Mouse (Mus musculus): ENCODE data around the gene Drc7. TPM values are rescaled to one million over a fixed set of nuclear protein-coding genes. Genes with fewer than 3 reads are reported as not detected.
"Not testable (repeated sequence)": the region's sequence is repeated elsewhere in the genome, so short reads cannot be mapped to it uniquely, and the experiment has no call there.

The Drc7 gene
- polyA plus RNA-seq (2015; fragmentation: Nextera tagmentation; extraction: Ambion mirVana) = 0.18 and 0.26 TPM in 2 replicates

DNA sequence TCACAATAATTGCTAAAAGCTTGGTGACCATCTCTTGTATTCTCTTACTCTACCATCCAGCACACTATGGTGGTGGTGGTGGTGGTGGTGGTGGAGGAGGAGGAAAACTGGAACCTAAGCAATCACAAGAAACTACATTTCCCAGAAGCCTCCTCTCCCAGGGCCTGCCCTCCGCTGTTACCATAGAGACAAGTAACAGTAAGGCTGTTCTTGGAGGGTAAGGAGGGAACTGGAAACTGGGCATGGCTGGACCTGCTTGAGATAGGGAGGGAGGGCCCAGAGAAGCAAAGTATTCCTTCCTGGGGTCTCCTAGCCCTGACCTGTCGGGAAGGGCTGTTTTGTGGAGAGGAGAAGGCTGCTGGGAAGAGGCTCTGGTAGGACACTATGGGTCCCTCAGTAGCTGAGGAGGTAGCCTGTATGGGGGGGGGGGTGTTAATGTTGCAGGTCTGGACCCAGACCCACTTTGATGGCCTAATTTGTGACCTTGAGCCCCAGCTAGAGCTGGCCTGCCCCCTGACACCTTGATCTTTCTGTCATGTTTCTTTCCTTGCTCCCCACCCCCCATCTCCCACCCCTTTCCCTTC, at the start of gene Drc7:
Gene Drc7 (plus strand): TSS at position 177 of the 584 bp plus-strand sequence.
- H3K4me2 ChIP-seq = no peak within 1 kb of the TSS
- ATAC-seq (ENCODE audit: low read depth) = peak; percentile 84
- no peak within 1 kb of the TSS for H3K27ac ChIP-seq (replicated peaks)
- H3K9me3 ChIP-seq = no peaks in the 10 kb centered on the region
- H3K27me3 ChIP-seq = no peaks in the 10 kb centered on the region
- H3K36me3 ChIP-seq = no peaks in the 10 kb centered on the region
- H3K4me3 ChIP-seq = no peak within 1 kb of the TSS
- no peak within 1 kb of the TSS for H3K9ac ChIP-seq
- H3K4me1 ChIP-seq (replicated peaks) = no peaks in the 10 kb centered on the region
- WGBS = 21% methylated on average over 2 of the region's 2 CpGs

DNA sequence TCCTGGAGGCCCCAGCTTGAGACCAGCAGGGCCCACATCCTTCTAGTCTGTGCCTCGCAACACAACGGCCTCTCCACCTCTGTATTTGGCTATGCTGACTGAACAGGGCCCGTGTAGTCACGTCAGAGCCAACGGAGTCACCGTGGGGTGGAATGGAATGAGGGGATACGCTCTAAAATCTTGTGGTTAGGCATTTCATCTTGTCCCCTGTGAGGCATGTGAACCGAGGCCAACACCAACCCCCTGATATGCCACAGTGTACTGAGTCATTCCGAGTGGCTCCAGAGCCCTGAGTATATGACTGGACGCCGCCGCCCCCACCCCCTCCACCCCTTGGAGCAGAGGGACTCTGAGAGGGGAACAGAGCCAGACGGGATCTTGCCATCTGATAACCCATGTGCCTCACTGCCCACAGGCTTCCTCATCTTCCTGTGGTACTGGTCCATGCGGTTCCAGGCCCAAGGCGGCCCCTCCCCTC, 42.4 kb upstream of the Drc7 start:
- Histone ChIP-seq H3K4me1 (replicated peaks) (0 out of 2 replicates have a peak, but pooled peaks cover 4% of the 10 kb centered on the region), H3K9me3 (no peaks in the 10 kb centered on the region), H3K4me2 (no peak overlapping the region), H3K4me3 (no peak overlapping the region), H3K27me3 (no peaks in the 10 kb centered on the region), H3K9ac (no peak overlapping the region), H3K36me3 (peaks cover 86% of the 10 kb centered on the region), H3K27ac (replicated peaks) (no peak overlapping the region)
- 88% methylated on average over 15 of the region's 15 CpGs for WGBS
- no peak for ATAC-seq (ENCODE audit: low read depth)

DNA sequence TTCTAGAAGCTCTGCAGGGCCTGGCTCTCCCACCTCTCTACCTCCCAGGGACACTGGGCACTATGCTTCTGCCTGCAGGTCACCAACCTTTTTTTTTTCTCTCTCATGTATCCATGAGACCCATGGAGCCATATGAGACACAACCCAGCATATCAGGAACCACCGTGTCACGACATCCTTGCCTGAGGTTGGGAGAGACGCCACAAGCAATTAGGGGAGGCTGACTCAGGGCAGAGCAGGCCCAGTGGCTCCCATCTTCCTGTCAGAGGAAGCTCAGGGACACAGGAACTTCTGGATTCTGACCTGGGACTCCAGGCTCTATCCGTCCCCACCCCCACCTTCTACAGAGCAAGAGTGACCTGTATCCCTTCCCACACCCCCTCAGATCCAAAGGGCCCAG, 39.0 kb upstream of the Drc7 start:
- no peak overlapping the region for H3K4me2 ChIP-seq
- H3K36me3 ChIP-seq = peaks cover 53% of the 10 kb centered on the region
- WGBS = 81% methylated on average over 4 of the region's 4 CpGs
- H3K27me3 ChIP-seq = no peaks in the 10 kb centered on the region
- H3K4me1 ChIP-seq (replicated peaks) = 0 out of 2 replicates have a peak, but pooled peaks cover 4% of the 10 kb centered on the region
- H3K9ac ChIP-seq = no peak overlapping the region
- no peak overlapping the region for H3K4me3 ChIP-seq
- H3K9me3 ChIP-seq = no peaks in the 10 kb centered on the region
- no peak overlapping the region for H3K27ac ChIP-seq (replicated peaks)
- ATAC-seq (ENCODE audit: low read depth) = no peak

DNA sequence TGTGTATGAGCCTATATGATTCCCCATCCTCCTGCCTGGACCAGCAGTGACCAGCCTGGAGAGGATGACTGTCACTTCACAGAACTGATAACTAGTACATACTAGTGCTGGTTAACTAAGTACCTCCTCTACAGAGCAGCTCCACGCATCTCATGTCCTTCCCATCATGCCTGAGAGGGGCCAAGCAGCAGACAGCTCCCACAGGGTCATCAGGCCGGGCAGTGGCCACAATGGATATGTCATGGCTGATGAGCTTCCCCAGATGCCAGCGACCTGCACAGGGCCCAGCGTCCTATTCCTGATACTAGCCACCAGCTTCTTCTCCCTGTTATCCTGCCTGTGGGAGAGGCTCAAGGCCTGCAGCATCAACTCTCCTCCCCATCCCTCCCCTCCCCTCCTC, 38.2 kb upstream of the Drc7 start:
- Histone ChIP-seq H3K27me3 (no peaks in the 10 kb centered on the region), H3K9ac (no peak overlapping the region; the same call in 1 of the 2 replicates), H3K4me1 (replicated peaks) (0 out of 2 replicates have a peak, but pooled peaks cover 4% of the 10 kb centered on the region), H3K4me3 (no peak overlapping the region), H3K36me3 (peaks cover 44% of the 10 kb centered on the region), H3K4me2 (no peak overlapping the region), H3K27ac (replicated peaks) (peak overlapping the region; percentile 57; the same call in 1 of the 2 replicates), H3K9me3 (no peaks in the 10 kb centered on the region)
- ATAC-seq (ENCODE audit: low read depth) = 0 out of 2 replicates have a peak, but pooled peaks have one; percentile 10
- 65% methylated on average over 4 of the region's 4 CpGs for WGBS

DNA sequence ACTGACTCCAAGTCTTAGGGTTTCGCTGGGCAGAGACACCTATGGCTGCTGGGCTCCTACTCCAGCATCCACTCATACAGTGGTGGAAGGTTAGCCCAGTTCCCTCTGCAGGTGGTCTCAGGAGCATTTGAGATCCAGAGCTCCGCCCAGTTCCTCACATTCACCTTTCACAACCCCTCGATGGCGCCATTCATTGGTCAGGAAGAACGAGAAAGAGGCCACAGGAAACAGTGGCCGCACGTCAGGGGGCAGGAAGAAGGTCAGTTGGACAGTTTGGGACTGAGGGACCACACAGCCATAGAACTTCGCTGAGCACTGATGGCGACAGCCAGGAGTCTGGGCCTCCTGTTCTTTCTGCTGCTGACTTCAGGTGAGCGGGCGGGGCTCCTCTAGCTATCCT, 37.5 kb upstream of the Drc7 start, which contains the start of gene Adgrg3:
Gene Adgrg3 (plus strand): TSS at position 242 of the 400 bp plus-strand sequence.
- no peak within 1 kb of the TSS for H3K4me3 ChIP-seq
- H3K4me1 ChIP-seq (replicated peaks) = 0 out of 2 replicates have a peak, but pooled peaks cover 4% of the 10 kb centered on the region
- H3K36me3 ChIP-seq = peaks cover 37% of the 10 kb centered on the region
- H3K27ac ChIP-seq (replicated peaks) = peak within 1 kb of the TSS; percentile 57; the same call in 1 of the 2 replicates
- H3K9ac ChIP-seq = no peak within 1 kb of the TSS; the same call in 1 of the 2 replicates
- no peaks in the 10 kb centered on the region for H3K27me3 ChIP-seq
- ATAC-seq (ENCODE audit: low read depth) = 0 out of 2 replicates have a peak, but pooled peaks have one; percentile 16
- H3K4me2 ChIP-seq = no peak within 1 kb of the TSS
- WGBS = 83% methylated on average over 11 of the region's 11 CpGs
- H3K9me3 ChIP-seq = no peaks in the 10 kb centered on the region

GRCm38 (mm10) chr8:95017969-95018635, 36.8 kb upstream of the Drc7 start:
- 0 out of 2 replicates have a peak, but pooled peaks cover 4% of the 10 kb centered on the region for H3K4me1 ChIP-seq (replicated peaks)
- ATAC-seq (ENCODE audit: low read depth) = peak; percentile 4; the same call in 1 of the 2 replicates
- H3K9me3 ChIP-seq = no peaks in the 10 kb centered on the region
- H3K4me2 ChIP-seq = no peak overlapping the region
- H3K27ac ChIP-seq (replicated peaks) = no peak overlapping the region
- WGBS = 78% methylated on average over 9 of the region's 9 CpGs
- no peaks in the 10 kb centered on the region for H3K27me3 ChIP-seq
- peaks cover 30% of the 10 kb centered on the region for H3K36me3 ChIP-seq
- no peak overlapping the region for H3K9ac ChIP-seq
- no peak overlapping the region for H3K4me3 ChIP-seq

- no peak overlapping the region; the same call in 1 of the 2 replicates for H3K9ac ChIP-seq
- no peak for ATAC-seq (ENCODE audit: low read depth)
- 80% methylated on average over 12 of the region's 12 CpGs for WGBS
These were observed 34.6 kb upstream of the Drc7 start for GRCm38 (mm10) chr8:95020293-95020777.

GRCm38 (mm10) chr8:95020821-95021220, 34.1 kb upstream of the Drc7 start:
- 0 out of 2 replicates have a peak, but pooled peaks cover 4% of the 10 kb centered on the region for H3K4me1 ChIP-seq (replicated peaks)
- H3K4me3 ChIP-seq = no peak overlapping the region
- H3K27me3 ChIP-seq = no peaks in the 10 kb centered on the region
- H3K9ac ChIP-seq = no peak overlapping the region
- H3K4me2 ChIP-seq = no peak overlapping the region
- no peaks in the 10 kb centered on the region for H3K9me3 ChIP-seq
- 0 out of 2 replicates have a peak, but pooled peaks cover 4% of the 10 kb centered on the region for H3K36me3 ChIP-seq
- WGBS = 82% methylated on average over 10 of the region's 10 CpGs
- H3K27ac ChIP-seq (replicated peaks) = no peak overlapping the region
- no peak for ATAC-seq (ENCODE audit: low read depth)

More at GRCm38 (mm10) chr8:95020293-95020777, 34.6 kb upstream of the Drc7 start:
- H3K36me3 ChIP-seq = peaks cover 8% of the 10 kb centered on the region; the same call in 1 of the 2 replicates
- no peaks in the 10 kb centered on the region for H3K9me3 ChIP-seq
- 0 out of 2 replicates have a peak, but pooled peaks cover 4% of the 10 kb centered on the region for H3K4me1 ChIP-seq (replicated peaks)
- no peak overlapping the region for H3K27ac ChIP-seq (replicated peaks)
- H3K4me2 ChIP-seq = no peak overlapping the region
- no peaks in the 10 kb centered on the region for H3K27me3 ChIP-seq
- H3K4me3 ChIP-seq = no peak overlapping the region

DNA sequence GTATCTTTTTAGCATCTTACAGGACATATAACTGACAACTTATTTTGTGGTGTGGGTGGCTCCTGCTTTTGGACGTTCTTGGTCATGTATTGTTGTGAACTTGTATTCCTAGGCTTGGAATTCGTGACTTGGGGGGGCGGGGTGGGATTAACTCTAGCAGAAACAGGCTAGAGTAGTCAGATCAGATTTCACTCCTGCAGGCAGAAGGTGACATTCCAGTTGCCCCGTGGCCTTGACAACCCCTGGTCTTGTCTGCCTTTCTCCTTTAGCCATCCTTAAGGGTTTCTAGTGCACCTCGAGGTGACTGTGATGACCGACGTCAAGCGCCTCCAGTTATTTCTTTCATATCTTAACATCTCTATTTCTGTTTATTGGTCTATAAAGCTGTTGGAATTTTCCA, 31.7 kb upstream of the Drc7 start:
- Histone ChIP-seq H3K4me1 (replicated peaks) (no peaks in the 10 kb centered on the region), H3K9me3 (no peaks in the 10 kb centered on the region), H3K27me3 (no peaks in the 10 kb centered on the region), H3K4me2 (no peak overlapping the region), H3K27ac (replicated peaks) (no peak overlapping the region), H3K36me3 (no peaks in the 10 kb centered on the region), H3K9ac (no peak overlapping the region), H3K4me3 (no peak overlapping the region)
- ATAC-seq (ENCODE audit: low read depth) = no peak
- 31% methylated on average over 8 of the region's 8 CpGs for WGBS

DNA sequence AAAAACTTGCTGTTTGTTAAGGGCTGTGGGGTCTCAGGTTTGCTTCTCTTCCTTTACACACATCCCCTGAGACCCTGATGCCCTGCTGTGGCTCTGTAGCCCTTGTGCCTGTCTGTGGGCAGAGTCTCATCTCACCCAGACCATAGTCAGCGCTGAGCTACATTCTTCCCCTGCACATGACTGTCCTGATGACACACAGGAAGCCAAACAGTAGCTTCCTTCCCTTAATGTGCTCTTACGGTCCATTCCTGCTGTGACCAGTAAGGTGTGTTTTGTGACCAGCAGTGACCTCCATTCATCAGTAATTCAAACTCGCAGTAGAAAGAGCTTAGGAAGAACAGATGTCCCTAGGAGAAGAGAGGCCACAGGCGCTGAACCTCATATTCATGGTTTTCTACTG, 30.5 kb upstream of the Drc7 start:
- Histone ChIP-seq H3K9ac (no peak overlapping the region), H3K4me3 (no peak overlapping the region), H3K4me2 (no peak overlapping the region), H3K27ac (replicated peaks) (no peak overlapping the region), H3K36me3 (no peaks in the 10 kb centered on the region), H3K4me1 (replicated peaks) (no peaks in the 10 kb centered on the region), H3K27me3 (no peaks in the 10 kb centered on the region), H3K9me3 (no peaks in the 10 kb centered on the region)
- no peak for ATAC-seq (ENCODE audit: low read depth)
- WGBS = 80% methylated on average over 4 of the region's 4 CpGs

GRCm38 (mm10) chr8:95025421-95025820, 29.5 kb upstream of the Drc7 start:
- Histone ChIP-seq H3K27me3 (no peaks in the 10 kb centered on the region), H3K9me3 (no peaks in the 10 kb centered on the region), H3K9ac (no peak overlapping the region), H3K4me1 (replicated peaks) (no peaks in the 10 kb centered on the region), H3K36me3 (no peaks in the 10 kb centered on the region), H3K27ac (replicated peaks) (no peak overlapping the region), H3K4me3 (no peak overlapping the region), H3K4me2 (no peak overlapping the region)
- 63% methylated on average over 2 of the region's 2 CpGs for WGBS
- ATAC-seq (ENCODE audit: low read depth) = no peak

DNA sequence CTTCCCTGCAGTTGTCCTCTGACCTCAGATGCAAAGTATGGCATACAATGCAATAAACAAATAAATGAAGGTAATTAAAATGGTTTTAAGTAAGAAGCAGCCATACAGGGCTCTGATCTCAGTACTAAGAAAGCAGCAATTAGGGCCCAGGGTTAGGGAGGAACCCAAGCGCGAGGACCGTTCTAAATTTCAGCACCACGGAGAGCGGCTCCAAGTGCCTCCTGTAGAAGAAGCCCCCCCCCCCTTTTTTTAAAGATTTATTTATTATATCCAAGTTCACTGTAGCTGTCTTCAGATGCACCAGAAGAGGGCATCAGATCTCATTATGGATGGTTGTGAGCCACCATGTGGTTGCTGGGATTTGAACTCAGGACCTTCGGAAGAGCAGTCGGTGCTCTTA, 26.5 kb upstream of the Drc7 start:
- H3K9me3 ChIP-seq; H3K27ac ChIP-seq (replicated peaks); H3K4me2 ChIP-seq; H3K4me3 ChIP-seq; ATAC-seq (ENCODE audit: low read depth); H3K27me3 ChIP-seq; H3K9ac ChIP-seq; H3K4me1 ChIP-seq (replicated peaks); H3K36me3 ChIP-seq: not testable (repeated sequence)
- WGBS = 49% methylated on average over 7 of the region's 7 CpGs
